Mouse (Mus musculus) hindbrain, embryonic 10.5 days (tissue): Measurements from ENCODE around the gene Pdia2. TPM values are rescaled to one million over a fixed set of nuclear protein-coding genes. Genes with fewer than 3 reads are reported as not detected.
"Not testable (repeated sequence)": the region's sequence is repeated elsewhere in the genome, so short reads cannot be mapped to it uniquely, and the experiment has no call there.

Experiments used
- DNase-seq: peaks from one replicate; pipeline ENCODE4 v3.0.0-alpha.2; 2017; ENCODE audit warnings: low spot score
- H3K27ac ChIP-seq: fragments of 300-500 bp; sonication (generic); 2 replicates; pipeline ENCODE4 v1.5.1; 2016; ENCODE audit warnings: mild to moderate bottlenecking, moderate library complexity
- H3K27me3 ChIP-seq: fragments of 300-500 bp; sonication (generic); 2 replicates; pipeline ENCODE4 v1.6.1; 2016; ENCODE audit warnings: mild to moderate bottlenecking; ENCODE audit not compliant: poor library complexity, insufficient read depth, severe bottlenecking
- H3K36me3 ChIP-seq: fragments of 300-500 bp; sonication (generic); 2 replicates; pipeline ENCODE4 v1.6.1; 2016; ENCODE audit warnings: mild to moderate bottlenecking, moderate library complexity
- H3K4me1 ChIP-seq: fragments of 300-500 bp; sonication (generic); replicated peaks from 2 replicates; pipeline ENCODE4 v1.6.1; 2016; ENCODE audit warnings: mild to moderate bottlenecking
- H3K4me3 ChIP-seq: fragments of 300-500 bp; sonication (generic); 2 replicates; pipeline ENCODE4 v1.5.1; 2016; ENCODE audit warnings: mild to moderate bottlenecking, moderate library complexity
- H3K9me3 ChIP-seq: fragments of 300-500 bp; sonication (generic); 2 replicates; pipeline ENCODE4 v1.6.1; 2016; ENCODE audit warnings: mild to moderate bottlenecking, moderate library complexity
- WGBS: fragments of 180-500 bp; shearing (Covaris S2); methylation state at CpG from one replicate; pipeline ENCODE4 v1.1.7; 2016; 5-methylcytosine and 5-hydroxymethylcytosine counted together
- polyA plus RNA-seq: library from polyadenylated mRNA; unstranded; fragments of >200 nt; fragmentation: Nextera tagmentation; extraction: Ambion mirVana; gene quantifications from 2 replicates; pipeline ENCODE4 v1.2.1, GENCODE M21; 2016

Gene Pdia2
- polyA plus RNA-seq, 1 experiment from 2014 or later, result 0.55 TPM

- H3K4me1 ChIP-seq, H3K27ac ChIP-seq, DNase-seq, H3K4me3 ChIP-seq, H3K27me3 ChIP-seq, H3K9me3 ChIP-seq: not testable (repeated sequence)
- peaks cover 100% of the 10 kb centered on the region for H3K36me3 ChIP-seq
- 92% methylated on average over 7 of the region's 7 CpGs for WGBS
Observed at GRCm38 (mm10) chr17:26191486-26191885, 7.4 kb downstream of the Pdia2 start.

GRCm38 (mm10) chr17:26188091-26188805 is 10.6 kb downstream of the Pdia2 start:
- Histone ChIP-seq H3K36me3 (peaks cover 100% of the 10 kb centered on the region), H3K9me3 (no peaks in the 10 kb centered on the region), H3K4me1 (no peaks in the 10 kb centered on the region), H3K4me3 (no peak overlapping the region), H3K27ac (no peak overlapping the region), H3K27me3 (no peaks in the 10 kb centered on the region)
- no peak for DNase-seq
- WGBS, result 94% methylated on average over 11 of the region's 11 CpGs

GRCm38 (mm10) chr17:26187592-26187991 is 11.3 kb downstream of the Pdia2 start:
- DNase-seq, result no peak
- Histone ChIP-seq H3K36me3 (peaks cover 100% of the 10 kb centered on the region), H3K27ac (no peak overlapping the region), H3K9me3 (no peaks in the 10 kb centered on the region), H3K4me3 (no peak overlapping the region), H3K4me1 (no peaks in the 10 kb centered on the region), H3K27me3 (no peaks in the 10 kb centered on the region)
- 95% methylated on average over 5 of the region's 5 CpGs for WGBS

- DNase-seq, result no peak
- no peak overlapping the region for H3K4me3 ChIP-seq
- no peaks in the 10 kb centered on the region for H3K27me3 ChIP-seq
- no peak overlapping the region for H3K27ac ChIP-seq
- H3K9me3 ChIP-seq, result peaks cover 2% of the 10 kb centered on the region; the same call in 1 of the 2 replicates
- H3K36me3 ChIP-seq, result peaks cover 77% of the 10 kb centered on the region
- H3K4me1 ChIP-seq, result no peaks in the 10 kb centered on the region
- WGBS, result 93% methylated on average over 3 of the region's 3 CpGs
Observed at GRCm38 (mm10) chr17:26181179-26181578, 17.7 kb downstream of the Pdia2 start.

GRCm38 (mm10) chr17:26178611-26179010 is 20.3 kb downstream of the Pdia2 start:
- Histone ChIP-seq H3K4me3 (no peak overlapping the region), H3K36me3 (peaks cover 75% of the 10 kb centered on the region), H3K4me1 (no peaks in the 10 kb centered on the region), H3K9me3 (peaks cover 2% of the 10 kb centered on the region; the same call in 1 of the 2 replicates), H3K27ac (no peak overlapping the region), H3K27me3 (no peaks in the 10 kb centered on the region)
- DNase-seq, result no peak

GRCm38 (mm10) chr17:26175248-26175647 is 23.6 kb downstream of the Pdia2 start:
- H3K4me1 ChIP-seq, H3K27me3 ChIP-seq, H3K4me3 ChIP-seq, DNase-seq, H3K27ac ChIP-seq, H3K9me3 ChIP-seq: not testable (repeated sequence)
- 89% methylated on average over 2 of the region's 2 CpGs for WGBS
- peaks cover 69% of the 10 kb centered on the region for H3K36me3 ChIP-seq

GRCm38 (mm10) chr17:26168039-26168438 is 30.8 kb downstream of the Pdia2 start:
- Histone ChIP-seq H3K4me1 (no peaks in the 10 kb centered on the region; the same call in 1 of the 2 replicates), H3K27me3 (no peaks in the 10 kb centered on the region), H3K9me3 (no peaks in the 10 kb centered on the region), H3K4me3 (no peak overlapping the region), H3K36me3 (peaks cover 46% of the 10 kb centered on the region), H3K27ac (no peak overlapping the region)
- DNase-seq, result no peak
- whole genome bisulfite sequencing, result 91% methylated on average over 2 of the region's 2 CpGs

GRCm38 (mm10) chr17:26162736-26163135 is 36.2 kb downstream of the Pdia2 start:
- DNase-seq, result no peak
- Histone ChIP-seq H3K9me3 (no peaks in the 10 kb centered on the region), H3K4me3 (no peak overlapping the region), H3K4me1 (no peaks in the 10 kb centered on the region; the same call in 1 of the 2 replicates), H3K27me3 (no peaks in the 10 kb centered on the region), H3K27ac (no peak overlapping the region), H3K36me3 (peaks cover 37% of the 10 kb centered on the region)
- 91% methylated on average over 1 of the region's 1 CpGs for WGBS

GRCm38 (mm10) chr17:26151886-26152630 is 46.8 kb downstream of the Pdia2 start:
- Histone ChIP-seq H3K36me3 (peaks cover 87% of the 10 kb centered on the region), H3K4me3 (no peak overlapping the region), H3K4me1 (no peaks in the 10 kb centered on the region), H3K9me3 (peaks cover 9% of the 10 kb centered on the region; the same call in 1 of the 2 replicates), H3K27me3 (no peaks in the 10 kb centered on the region), H3K27ac (no peak overlapping the region)
- WGBS, result 93% methylated on average over 2 of the region's 2 CpGs
- no peak for DNase-seq

- H3K4me3 ChIP-seq, result no peak overlapping the region
- peaks cover 97% of the 10 kb centered on the region for H3K36me3 ChIP-seq
- H3K9me3 ChIP-seq, result peaks cover 9% of the 10 kb centered on the region; the same call in 1 of the 2 replicates
- DNase-seq, result no peak
- no peaks in the 10 kb centered on the region for H3K4me1 ChIP-seq
- H3K27me3 ChIP-seq, result no peaks in the 10 kb centered on the region
- WGBS, result 83% methylated on average over 2 of the region's 2 CpGs
- no peak overlapping the region for H3K27ac ChIP-seq
Observed at GRCm38 (mm10) chr17:26149056-26149455, 49.8 kb downstream of the Pdia2 start.

Other genes starting within 250 kb of the Pdia2 start
- gene A930017K11Rik, start 246.5 kb downstream of the Pdia2 start, polyA plus RNA-seq, result 0.25 and 0.34 TPM in 2 replicates
- gene Capn15, start 213.3 kb downstream of the Pdia2 start, polyA plus RNA-seq, result 32.4 and 35.0 TPM in 2 replicates
- 24.7 and 30.9 TPM in 2 replicates for gene Rab11fip3, start 129.5 kb downstream of the Pdia2 start, polyA plus RNA-seq
- gene Decr2, start 108.8 kb downstream of the Pdia2 start, polyA plus RNA-seq, result 30.2 and 30.7 TPM in 2 replicates
- gene Nme4, start 103.5 kb downstream of the Pdia2 start, polyA plus RNA-seq, result 95.9 and 109 TPM in 2 replicates
- gene Tmem8, start 85.8 kb downstream of the Pdia2 start, polyA plus RNA-seq, result 1.8 and 1.9 TPM in 2 replicates
- gene Mrpl28, start 75.6 kb downstream of the Pdia2 start, polyA plus RNA-seq, result 301 and 318 TPM in 2 replicates
- 9.1 and 9.4 TPM in 2 replicates for gene Axin1, start 60.4 kb downstream of the Pdia2 start, polyA plus RNA-seq
- 0.81 and 1.5 TPM in 2 replicates for gene Rgs11, start 3.9 kb upstream of the Pdia2 start, polyA plus RNA-seq
- 6.4 and 8.3 TPM in 2 replicates for gene Arhgdig, start 8.7 kb upstream of the Pdia2 start, polyA plus RNA-seq
- gene Fam234a, start 45.2 kb upstream of the Pdia2 start, polyA plus RNA-seq, result 26.8 and 30.8 TPM in 2 replicates
- 113 and 128 TPM in 2 replicates for gene Luc7l, start 53.8 kb upstream of the Pdia2 start, polyA plus RNA-seq
- 0.07 and 0.16 TPM in 2 replicates for gene Neurl1b, start 215.7 kb upstream of the Pdia2 start, polyA plus RNA-seq